ENCODE assay signal across 10 mouse cellular contexts in the genomic region with DNA sequence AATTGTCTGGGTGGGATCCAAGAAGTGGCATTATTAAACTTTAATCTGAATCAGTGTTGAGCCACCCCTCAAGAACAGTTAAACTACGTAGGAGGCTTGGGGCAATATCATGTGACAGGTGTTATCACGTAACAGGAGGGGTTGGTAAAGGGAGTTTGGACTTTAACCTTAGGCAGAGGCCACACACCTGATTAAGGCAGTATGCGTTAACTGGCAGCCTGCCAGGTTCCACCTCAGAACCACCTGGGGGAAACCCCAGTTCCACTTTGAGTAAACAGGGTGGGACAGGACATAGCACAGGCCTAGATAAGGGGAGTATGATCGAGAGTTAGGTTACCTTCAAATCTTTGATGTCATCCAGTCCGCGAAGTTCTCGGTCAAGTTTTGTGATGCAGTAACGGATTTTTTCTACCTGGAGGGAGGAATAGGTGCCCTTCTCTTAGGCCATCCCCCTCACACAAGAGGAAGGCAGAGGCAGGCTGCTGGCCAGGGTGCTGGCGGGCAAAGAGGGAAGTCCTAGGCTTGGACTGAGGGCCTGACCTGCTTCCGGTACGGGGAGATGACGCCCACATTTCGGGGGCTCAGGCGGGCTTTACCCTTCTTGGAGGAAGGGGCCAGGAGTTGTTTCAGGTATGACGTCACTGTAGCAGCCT. TPM values are rescaled to one million over a fixed set of nuclear protein-coding genes. Genes with fewer than 3 reads are reported as not detected.
DNase-seq lines count a peak whose midpoint lies in the region; ATAC-seq and TF ChIP-seq lines count a peak whose summit lies in the region.
"Had no signal": no experiment of that assay in that cellular context is flagged by ENCODE, and none has a peak within 500 bp of the region (broad histone marks: within the 10 kb centered on the region; RNA-seq: fewer than 3 reads in every experiment).

No protein-coding gene starts in this region.

- ATAC-seq in liver, embryonic 16.5 days (ENCODE audit: low read depth), result peak; percentile 75

- H3K4me2 ChIP-seq in liver, embryonic 16.5 days (ENCODE audit: low read depth, low read length), result no peak overlapping the region
- H3K4me2 ChIP-seq: neural tube, embryonic 13.5 days had no signal

- peaks cover 95% of the 10 kb centered on the region for H3K4me1 ChIP-seq in E14TG2a.4 (replicated peaks; ENCODE audit: low read depth, low read length)
- H3K4me1 ChIP-seq in liver, embryonic 16.5 days (ENCODE audit: control insufficient read depth, low read depth, low read length), result peaks cover 17% of the 10 kb centered on the region
- H3K4me1 ChIP-seq in cerebellum, adult 2 months (ENCODE audit: control insufficient read depth, insufficient read depth, low read length), result no peaks in the 10 kb centered on the region

- no peak overlapping the region for H3K9ac ChIP-seq in liver, embryonic 16.5 days (ENCODE audit: low read depth, low read length)
- H3K9ac ChIP-seq: neural tube, embryonic 13.5 days had no signal

- no peak for TF ChIP-seq CTCF in E14TG2a.4 (conservative IDR thresholded peaks at IDR 0.05; ENCODE audit: low read length)
- no peak for TF ChIP-seq CTCF in cerebellum, adult 2 months (IDR thresholded peaks at IDR 0.05; ENCODE audit: borderline replicate concordance, insufficient read depth, low read depth, low read length)

- H3K27ac ChIP-seq in liver, embryonic 16.5 days (ENCODE audit: low read length), result peak overlapping the region; percentile 69
- no peak overlapping the region for H3K27ac ChIP-seq in cerebellum, adult 2 months (ENCODE audit: insufficient read depth, low read length)

- peak; percentile 85 for DNase-seq in CD4-positive helper T cell, adult 2 months (ENCODE audit: low read depth, low spot score)
- peak; percentile 85 for DNase-seq in kidney, adult 9 months
- no peak for DNase-seq in adrenal gland, postnatal 14 days
- no peak for DNase-seq in right cerebral cortex, postnatal 25 days
- no peak for DNase-seq in c-Kit-positive CD71-positive TER-119-positive erythroid progenitor cells, embryonic 14.5 days (ENCODE audit: low spot score)
- no peak for DNase-seq in cerebellum, adult 2 months

- no peaks in the 10 kb centered on the region for H3K27me3 ChIP-seq in E14TG2a.4 (ENCODE audit: insufficient read depth, low read length)
- H3K27me3 ChIP-seq in liver, embryonic 16.5 days (ENCODE audit: control insufficient read depth, insufficient read depth, low read depth, low read length), result no peaks in the 10 kb centered on the region
- no peaks in the 10 kb centered on the region for H3K27me3 ChIP-seq in cerebellum, adult 2 months (ENCODE audit: control insufficient read depth, insufficient read depth, low read length)
- H3K27me3 ChIP-seq: neural tube, embryonic 13.5 days had no signal

- H3K4me3 ChIP-seq in E14TG2a.4 (replicated peaks; ENCODE audit: low read length), result peak overlapping the region; percentile 57; the same call in 1 of the 2 replicates
- H3K4me3 ChIP-seq in liver, embryonic 16.5 days (ENCODE audit: low read depth, low read length), result no peak overlapping the region
- no peak overlapping the region for H3K4me3 ChIP-seq in cerebellum, adult 2 months (replicated peaks; ENCODE audit: insufficient read depth, low read depth, low read length)
- H3K4me3 ChIP-seq: neural tube, embryonic 13.5 days had no signal

- 64% methylated on average over 15 of the region's 15 CpGs for WGBS in liver, embryonic 16.5 days (ENCODE audit: insufficient replicate concordance)
- WGBS in cerebellum, adult 2 months, result 87% methylated on average over 15 of the region's 15 CpGs

- H3K9me3 ChIP-seq in E14TG2a.4 (ENCODE audit: low read length), result no peaks in the 10 kb centered on the region
- no peaks in the 10 kb centered on the region for H3K9me3 ChIP-seq in liver, embryonic 16.5 days (replicated peaks; ENCODE audit: control insufficient read depth, low read length)
- H3K9me3 ChIP-seq: neural tube, embryonic 13.5 days had no signal

- peaks cover 96% of the 10 kb centered on the region for H3K36me3 ChIP-seq in E14TG2a.4 (ENCODE audit: insufficient read depth, low read length)
- H3K36me3 ChIP-seq in liver, embryonic 16.5 days (ENCODE audit: control insufficient read depth, insufficient read depth), result peaks cover 4% of the 10 kb centered on the region

- no peak for TF ChIP-seq POLR2A in cerebellum, adult 2 months (IDR thresholded peaks at IDR 0.05; ENCODE audit: borderline replicate concordance, insufficient read depth, low read length)

RNA-seq across cellular contexts. Expression of a gene that starts 8.4 kb away (rescaled TPM):
- polyA plus RNA-seq in liver, embryonic 16.5 days (2015; fragmentation: Nextera tagmentation; extraction: Ambion mirVana), result 20.3 and 21.9 TPM in 2 replicates
- 136 and 141 TPM in 2 replicates for total RNA-seq in adrenal gland, postnatal 14 days (2021)
- polyA plus RNA-seq in cerebellum, adult 2 months (2012; rRNA removed), result 30.6 and 31.2 TPM in 2 replicates

RNA-seq across cellular contexts. Expression of a gene that starts 14.9 kb away (rescaled TPM):
- polyA plus RNA-seq in liver, embryonic 16.5 days (2015; fragmentation: Nextera tagmentation; extraction: Ambion mirVana), result 0.04 TPM in 1 of 2 replicates, not detected in the other
- total RNA-seq in adrenal gland, postnatal 14 days (2021), result 0.90 and 1.9 TPM in 2 replicates
- 0.41 and 0.43 TPM in 2 replicates for polyA plus RNA-seq in cerebellum, adult 2 months (2012; rRNA removed)
- polyA plus RNA-seq: embryonic facial prominence, embryonic 11.5 days; neural tube, embryonic 13.5 days had no signal

RNA-seq across cellular contexts. Expression of a gene that starts 15.7 kb away (rescaled TPM):
- 0.23 and 0.27 TPM in 2 replicates for polyA plus RNA-seq in liver, embryonic 16.5 days (2015; fragmentation: Nextera tagmentation; extraction: Ambion mirVana)
- total RNA-seq in adrenal gland, postnatal 14 days (2021), result 5.7 and 10.0 TPM in 2 replicates
- 4.5 and 6.1 TPM in 2 replicates for polyA plus RNA-seq in cerebellum, adult 2 months (2012; rRNA removed)

RNA-seq across cellular contexts. Expression of a gene that starts 21.8 kb away (rescaled TPM):
- 33.8 and 36.2 TPM in 2 replicates for polyA plus RNA-seq in liver, embryonic 16.5 days (2015; fragmentation: Nextera tagmentation; extraction: Ambion mirVana)
- total RNA-seq in adrenal gland, postnatal 14 days (2021), result 17.8 and 18.4 TPM in 2 replicates
- 3.2 and 4.1 TPM in 2 replicates for polyA plus RNA-seq in cerebellum, adult 2 months (2012; rRNA removed)

Comparison
In these comparisons a context has a peak if more than half of its experiments do, and no peak if none do; other contexts are left out.
1. DNase-seq: peak in CD4-positive helper T cell, adult 2 months (single experiment) and kidney, adult 9 months (single experiment); none in adrenal gland, postnatal 14 days (single experiment), right cerebral cortex, postnatal 25 days (single experiment), c-Kit-positive CD71-positive TER-119-positive erythroid progenitor cells, embryonic 14.5 days (single experiment) and cerebellum, adult 2 months (0 of 2).